Mouse (Mus musculus) forebrain, embryonic 11.5 days (tissue): ENCODE results near the gene Kcnc3. TPM values are rescaled to one million over a fixed set of nuclear protein-coding genes. Genes with fewer than 3 reads are reported as not detected.

Source experiments
- ATAC-seq: fragments of 200-750 bp; cut with Nextera tagmentation; replicated peaks from 2 replicates; pipeline ENCODE4 v1.8.0; 2017; ENCODE audit warnings: moderate TSS enrichment; ENCODE audit not compliant: low FRiP score
- DNase-seq: peaks from one replicate; pipeline ENCODE4 v3.0.0-alpha.2; 2017; ENCODE audit warnings: low spot score
- H3K27ac ChIP-seq: fragments of 300-500 bp; sonication (generic); 2 replicates; pipeline ENCODE4 v1.5.1; 2014; ENCODE audit warnings: low read depth, low read length
- H3K27me3 ChIP-seq: fragments of 300-500 bp; sonication (generic); 2 replicates; pipeline ENCODE4 v1.6.1; 2014; ENCODE audit warnings: mild to moderate bottlenecking, low read length, mixed read lengths; ENCODE audit not compliant: control insufficient read depth, insufficient read depth
- H3K36me3 ChIP-seq: fragments of 300-500 bp; sonication (generic); 2 replicates; pipeline ENCODE4 v1.6.1; 2014; ENCODE audit warnings: mild to moderate bottlenecking, low read length, moderate library complexity, mixed read lengths; ENCODE audit not compliant: control insufficient read depth, insufficient read depth
- H3K4me1 ChIP-seq: fragments of 300-500 bp; sonication (generic); replicated peaks from 2 replicates; pipeline ENCODE4 v1.6.1; 2014; ENCODE audit warnings: low read length, mixed read lengths; ENCODE audit not compliant: control insufficient read depth, insufficient read depth
- H3K4me2 ChIP-seq: fragments of 300-500 bp; sonication (generic); 2 replicates; pipeline ENCODE4 v1.6.1; 2014; ENCODE audit warnings: low read depth, mild to moderate bottlenecking, low read length, moderate library complexity, mixed read lengths; ENCODE audit not compliant: severe bottlenecking
- H3K4me3 ChIP-seq: fragments of 300-500 bp; sonication (generic); 2 replicates; pipeline ENCODE4 v1.5.1; 2014; ENCODE audit warnings: low read depth, low read length
- H3K9ac ChIP-seq: fragments of 300-500 bp; sonication (generic); 2 replicates; pipeline ENCODE4 v1.6.1; 2014; ENCODE audit warnings: low read length
- H3K9me3 ChIP-seq: fragments of 300-500 bp; sonication (generic); 2 replicates; pipeline ENCODE4 v1.6.1; 2016; ENCODE audit warnings: low read length, mixed read lengths; ENCODE audit not compliant: control insufficient read depth
- WGBS: fragments of 180-500 bp; shearing (Covaris S2); extraction: QIAGEN DNeasy Blood & Tissue Kit; methylation state at CpG from one replicate; pipeline ENCODE4 v1.1.7; 2014; 5-methylcytosine and 5-hydroxymethylcytosine counted together
- polyA plus RNA-seq: library from polyadenylated mRNA; unstranded; fragments of >200 nt; fragmentation: Nextera tagmentation; extraction: Ambion mirVana; gene quantifications from 2 replicates; pipeline ENCODE4 v1.2.1, GENCODE M21; 2014

The Kcnc3 gene
- polyA plus RNA-seq, 1 experiment from 2014 or later, result 1.8 TPM

- H3K36me3 ChIP-seq, result no peaks in the 10 kb centered on the region
- H3K27me3 ChIP-seq, result no peaks in the 10 kb centered on the region
- DNase-seq, result no peak
- H3K4me1 ChIP-seq, result no peaks in the 10 kb centered on the region
- H3K4me3 ChIP-seq, result no peak overlapping the region
- 76% methylated on average over 13 of the region's 13 CpGs for WGBS
- no peak overlapping the region for H3K9ac ChIP-seq
- H3K27ac ChIP-seq, result no peak overlapping the region
- H3K4me2 ChIP-seq, result no peak overlapping the region
- no peak for ATAC-seq
- H3K9me3 ChIP-seq, result no peaks in the 10 kb centered on the region
These were observed 40.0 kb downstream of the Kcnc3 start for GRCm38 (mm10) chr7:44630437-44630836.

- no peak for DNase-seq
These were observed 42.2 kb downstream of the Kcnc3 start for GRCm38 (mm10) chr7:44632676-44633075.

GRCm38 (mm10) chr7:44633407-44633806 lies 42.9 kb downstream of the Kcnc3 start:
- Histone ChIP-seq H3K27me3 (peaks cover 3% of the 10 kb centered on the region), H3K4me3 (no peak overlapping the region), H3K27ac (no peak overlapping the region), H3K4me1 (no peaks in the 10 kb centered on the region), H3K36me3 (no peaks in the 10 kb centered on the region), H3K9ac (no peak overlapping the region), H3K4me2 (no peak overlapping the region), H3K9me3 (no peaks in the 10 kb centered on the region)
- WGBS, result 15% methylated on average over 15 of the region's 15 CpGs
- no peak for ATAC-seq
- DNase-seq, result no peak

More at GRCm38 (mm10) chr7:44632676-44633075, 42.2 kb downstream of the Kcnc3 start:
- WGBS, result 32% methylated on average over 12 of the region's 13 CpGs
- H3K9ac ChIP-seq, result no peak overlapping the region
- H3K27ac ChIP-seq, result no peak overlapping the region
- no peak for ATAC-seq
- no peak overlapping the region for H3K4me2 ChIP-seq
- no peaks in the 10 kb centered on the region for H3K9me3 ChIP-seq
- no peaks in the 10 kb centered on the region for H3K4me1 ChIP-seq
- no peaks in the 10 kb centered on the region for H3K36me3 ChIP-seq
- no peak overlapping the region for H3K4me3 ChIP-seq
- H3K27me3 ChIP-seq, result no peaks in the 10 kb centered on the region

GRCm38 (mm10) chr7:44636684-44637083 lies 46.2 kb downstream of the Kcnc3 start:
- Histone ChIP-seq H3K27me3 (peaks cover 24% of the 10 kb centered on the region), H3K4me2 (no peak overlapping the region), H3K4me1 (peaks cover 2% of the 10 kb centered on the region; the same call in 1 of the 2 replicates), H3K36me3 (no peaks in the 10 kb centered on the region), H3K27ac (no peak overlapping the region), H3K9me3 (no peaks in the 10 kb centered on the region), H3K9ac (no peak overlapping the region), H3K4me3 (no peak overlapping the region)
- WGBS, result 87% methylated on average over 9 of the region's 9 CpGs
- no peak for ATAC-seq
- DNase-seq, result no peak

GRCm38 (mm10) chr7:44638663-44639062 lies 48.2 kb downstream of the Kcnc3 start:
- peaks cover 26% of the 10 kb centered on the region for H3K27me3 ChIP-seq
- peak overlapping the region; percentile 33; the same call in 1 of the 2 replicates for H3K4me2 ChIP-seq
- H3K4me3 ChIP-seq, result no peak overlapping the region
- ATAC-seq (no peak), DNase-seq (no peak)
- 3% methylated on average over 16 of the region's 16 CpGs for WGBS
- no peak overlapping the region for H3K27ac ChIP-seq
- H3K9me3 ChIP-seq, result no peaks in the 10 kb centered on the region
- H3K4me1 ChIP-seq, result peaks cover 2% of the 10 kb centered on the region; the same call in 1 of the 2 replicates
- no peak overlapping the region for H3K9ac ChIP-seq
- H3K36me3 ChIP-seq, result no peaks in the 10 kb centered on the region

- Histone ChIP-seq H3K9me3 (no peaks in the 10 kb centered on the region), H3K9ac (no peak overlapping the region), H3K4me3 (no peak overlapping the region), H3K36me3 (no peaks in the 10 kb centered on the region), H3K4me2 (no peak overlapping the region), H3K27me3 (peaks cover 33% of the 10 kb centered on the region), H3K27ac (no peak overlapping the region), H3K4me1 (peaks cover 2% of the 10 kb centered on the region; the same call in 1 of the 2 replicates)
- no peak for ATAC-seq
- 19% methylated on average over 25 of the region's 25 CpGs for WGBS
- DNase-seq, result no peak
These were observed 50.6 kb downstream of the Kcnc3 start for GRCm38 (mm10) chr7:44640843-44641605.

GRCm38 (mm10) chr7:44641887-44642286 lies 51.4 kb downstream of the Kcnc3 start:
- Histone ChIP-seq H3K9me3 (no peaks in the 10 kb centered on the region), H3K27ac (no peak overlapping the region), H3K4me2 (no peak overlapping the region), H3K27me3 (peaks cover 35% of the 10 kb centered on the region), H3K9ac (no peak overlapping the region), H3K36me3 (no peaks in the 10 kb centered on the region), H3K4me3 (no peak overlapping the region), H3K4me1 (peaks cover 2% of the 10 kb centered on the region; the same call in 1 of the 2 replicates)
- ATAC-seq (no peak), DNase-seq (peak; percentile 68)
- 34% methylated on average over 8 of the region's 8 CpGs for WGBS

GRCm38 (mm10) chr7:44645256-44645655 lies 54.8 kb downstream of the Kcnc3 start:
- no peaks in the 10 kb centered on the region for H3K36me3 ChIP-seq
- no peak for DNase-seq
- 74% methylated on average over 5 of the region's 5 CpGs for WGBS

GRCm38 (mm10) chr7:44645951-44646350 lies 55.5 kb downstream of the Kcnc3 start:
- Histone ChIP-seq H3K4me3 (no peak overlapping the region), H3K9ac (no peak overlapping the region), H3K27me3 (peaks cover 11% of the 10 kb centered on the region; the same call in 1 of the 2 replicates), H3K9me3 (no peaks in the 10 kb centered on the region), H3K4me1 (no peaks in the 10 kb centered on the region), H3K4me2 (no peak overlapping the region), H3K36me3 (no peaks in the 10 kb centered on the region), H3K27ac (no peak overlapping the region)
- ATAC-seq, result no peak
- 24% methylated on average over 15 of the region's 15 CpGs for WGBS
- DNase-seq, result no peak

More at GRCm38 (mm10) chr7:44645256-44645655, 54.8 kb downstream of the Kcnc3 start:
- no peak overlapping the region for H3K4me3 ChIP-seq
- H3K9me3 ChIP-seq, result no peaks in the 10 kb centered on the region
- no peak overlapping the region for H3K4me2 ChIP-seq
- H3K9ac ChIP-seq, result no peak overlapping the region
- peaks cover 14% of the 10 kb centered on the region for H3K27me3 ChIP-seq
- H3K27ac ChIP-seq, result no peak overlapping the region
- H3K4me1 ChIP-seq, result no peaks in the 10 kb centered on the region
- ATAC-seq, result no peak
